Mouse (Mus musculus): ENCODE measurements at regions not wholly inside any gene's neighbourhood (a gene's known extent, or its start where the extent isn't known, plus 50 kb on each side); places are given as distances from the start of the nearest gene placed in this dataset.

DNA sequence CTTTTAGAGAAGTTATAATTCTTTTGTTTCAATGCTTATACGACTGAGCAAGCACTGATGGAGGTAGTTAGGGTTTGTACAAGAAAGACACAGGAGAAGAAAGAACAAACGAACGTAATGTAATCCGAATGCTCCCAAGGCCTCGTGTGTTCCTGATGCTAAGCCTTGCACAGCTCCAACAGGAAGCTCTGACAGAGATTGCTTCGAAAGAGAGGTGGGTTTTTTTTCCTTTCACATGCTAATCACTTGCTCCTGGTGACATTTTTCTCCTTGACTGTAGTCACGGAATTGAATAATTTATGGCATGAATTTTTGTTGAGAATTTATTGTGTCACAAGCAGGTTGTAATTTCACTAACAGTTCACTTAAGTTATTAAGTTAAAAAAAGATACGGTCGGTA lies 150.8 kb upstream of the Psmd7 start:
- Histone ChIP-seq H3K27me3 (ENCODE audit: control insufficient read depth, insufficient read depth, low read length) (no peaks in the 10 kb centered on the region), H3K4me1 (ENCODE audit: control insufficient read depth, insufficient read depth, low read length) (no peaks in the 10 kb centered on the region), H3K9me3 (replicated peaks; ENCODE audit: control insufficient read depth, low read length) (no peaks in the 10 kb centered on the region; the same call in 1 of the 2 replicates), H3K27ac (ENCODE audit: low read depth, low read length) (no peak overlapping the region), H3K9ac (ENCODE audit: low read depth, low read length) (no peak overlapping the region), H3K4me2 (no peak overlapping the region), H3K4me3 (ENCODE audit: low read depth, low read length) (no peak overlapping the region), H3K36me3 (ENCODE audit: control insufficient read depth, insufficient read depth, low read length) (no peaks in the 10 kb centered on the region)
- WGBS (ENCODE audit: insufficient replicate concordance): 73% methylated on average over 9 of the region's 9 CpGs
- ATAC-seq (replicated peaks; ENCODE audit: insufficient number of reproducible peaks, low FRiP score, low TSS enrichment): no peak

DNA sequence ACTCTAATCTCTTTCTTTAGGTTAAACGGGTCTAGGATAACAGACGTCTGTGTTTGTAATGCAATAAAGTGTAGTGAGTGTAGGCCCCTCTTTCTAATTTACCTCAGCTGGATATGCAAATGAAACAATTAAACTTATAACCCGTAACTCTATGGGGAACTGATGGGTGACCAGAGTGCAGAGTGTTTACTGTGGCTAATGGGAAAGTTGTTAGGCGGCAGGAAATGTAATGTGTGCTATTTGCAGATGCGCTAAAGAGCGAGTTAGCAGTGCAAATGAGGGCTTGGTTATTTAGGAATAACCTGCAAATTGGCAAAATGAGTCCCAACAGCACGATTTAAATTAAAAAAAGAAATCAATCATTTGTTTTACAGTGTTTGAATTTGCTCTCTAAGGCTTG lies 168.8 kb upstream of the Psmd7 start:
- Histone ChIP-seq H3K9ac (ENCODE audit: low read depth, low read length) (no peak overlapping the region), H3K9me3 (replicated peaks; ENCODE audit: control insufficient read depth, low read length) (no peaks in the 10 kb centered on the region), H3K27ac (ENCODE audit: low read depth, low read length) (no peak overlapping the region), H3K36me3 (ENCODE audit: control insufficient read depth, insufficient read depth, low read length) (no peaks in the 10 kb centered on the region), H3K4me2 (no peak overlapping the region), H3K4me1 (ENCODE audit: control insufficient read depth, insufficient read depth, low read length) (no peaks in the 10 kb centered on the region), H3K4me3 (ENCODE audit: low read depth, low read length) (no peak overlapping the region), H3K27me3 (ENCODE audit: control insufficient read depth, insufficient read depth, low read length) (no peaks in the 10 kb centered on the region)
- ATAC-seq (replicated peaks; ENCODE audit: insufficient number of reproducible peaks, low FRiP score, low TSS enrichment): no peak
- 76% methylated on average over 7 of the region's 7 CpGs for WGBS (ENCODE audit: insufficient replicate concordance)

DNA sequence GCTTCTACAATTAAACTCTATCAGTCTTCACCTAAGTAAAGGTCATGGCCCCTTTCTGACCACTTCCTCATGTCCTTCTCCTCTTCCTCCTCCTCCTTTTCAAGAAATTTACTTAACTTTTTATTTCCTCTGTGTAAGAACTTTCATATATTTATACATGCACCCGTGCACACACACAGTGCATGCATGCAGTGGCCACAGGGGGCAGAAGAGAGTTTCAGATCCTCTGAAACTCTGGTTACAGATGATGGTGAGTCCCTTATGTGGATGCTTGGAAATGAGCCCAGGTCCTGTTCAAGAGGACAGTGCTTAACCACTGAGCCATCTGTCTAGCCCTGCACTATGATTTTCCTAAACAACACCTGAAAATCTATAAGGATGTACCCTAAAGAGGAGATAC lies 170.4 kb upstream of the Psmd7 start:
- H3K27ac ChIP-seq (ENCODE audit: low read depth, low read length): no peak overlapping the region
- H3K9ac ChIP-seq (ENCODE audit: low read depth, low read length): no peak overlapping the region
- no peaks in the 10 kb centered on the region for H3K9me3 ChIP-seq (replicated peaks; ENCODE audit: control insufficient read depth, low read length)
- no peaks in the 10 kb centered on the region for H3K4me1 ChIP-seq (ENCODE audit: control insufficient read depth, insufficient read depth, low read length)
- no peak overlapping the region for H3K4me3 ChIP-seq (ENCODE audit: low read depth, low read length)
- H3K27me3 ChIP-seq (ENCODE audit: control insufficient read depth, insufficient read depth, low read length): no peaks in the 10 kb centered on the region
- 79% methylated on average over 1 of the region's 1 CpGs for WGBS (ENCODE audit: insufficient replicate concordance)
- ATAC-seq (replicated peaks; ENCODE audit: insufficient number of reproducible peaks, low FRiP score, low TSS enrichment): no peak
- no peak overlapping the region for H3K4me2 ChIP-seq
- no peaks in the 10 kb centered on the region for H3K36me3 ChIP-seq (ENCODE audit: control insufficient read depth, insufficient read depth, low read length)

DNA sequence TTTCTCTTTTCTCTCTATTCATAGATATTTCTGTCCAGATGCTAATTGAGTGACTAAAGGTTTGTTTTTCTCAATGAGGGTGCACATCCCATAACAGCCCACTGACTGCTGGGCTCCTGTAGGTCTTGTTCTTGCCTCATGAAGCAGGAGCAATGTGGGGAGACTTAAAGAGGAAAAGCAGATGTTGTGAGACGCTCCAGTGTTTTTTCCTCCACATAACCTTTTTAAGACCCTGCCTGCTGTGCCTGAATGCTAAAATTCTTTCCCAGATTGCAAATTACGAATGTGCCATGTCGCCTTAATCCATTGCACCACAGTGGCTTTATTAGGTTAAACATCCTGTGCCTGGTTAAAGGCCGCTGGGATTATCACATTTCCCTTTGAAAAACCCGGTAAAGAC lies 165.5 kb upstream of the Zfhx3 start:
- H3K4me2 ChIP-seq: no peak overlapping the region
- WGBS (ENCODE audit: insufficient replicate concordance): 25% methylated on average over 5 of the region's 5 CpGs
- ATAC-seq (replicated peaks; ENCODE audit: insufficient number of reproducible peaks, low FRiP score, low TSS enrichment): no peak

DNA sequence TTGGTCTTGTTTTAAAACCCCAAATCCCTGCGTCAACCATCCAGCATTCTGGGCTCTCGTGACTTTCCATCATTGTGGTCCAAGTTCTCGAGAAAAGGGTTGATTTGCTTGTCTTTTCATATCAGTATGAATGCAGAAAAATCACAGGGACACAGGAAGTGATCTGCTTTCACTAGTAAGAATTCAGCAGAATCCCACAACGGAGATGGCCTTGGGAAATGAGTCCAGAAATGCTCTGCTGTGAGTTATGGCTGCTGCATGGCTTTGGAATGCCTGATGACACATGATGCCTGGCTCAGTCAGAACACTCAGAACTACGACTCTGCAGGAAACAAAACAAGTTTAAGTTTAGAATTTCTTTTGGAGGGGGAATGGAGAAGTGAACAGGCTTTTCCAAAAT lies 156.7 kb upstream of the Zfhx3 start:
- Histone ChIP-seq H3K4me2 (no peak overlapping the region), H3K36me3 (ENCODE audit: control insufficient read depth, insufficient read depth, low read length) (no peaks in the 10 kb centered on the region), H3K9me3 (replicated peaks; ENCODE audit: control insufficient read depth, low read length) (no peaks in the 10 kb centered on the region), H3K27me3 (ENCODE audit: control insufficient read depth, insufficient read depth, low read length) (no peaks in the 10 kb centered on the region), H3K4me3 (ENCODE audit: low read depth, low read length) (no peak overlapping the region), H3K9ac (ENCODE audit: low read depth, low read length) (no peak overlapping the region), H3K4me1 (ENCODE audit: control insufficient read depth, insufficient read depth, low read length) (no peaks in the 10 kb centered on the region), H3K27ac (ENCODE audit: low read depth, low read length) (no peak overlapping the region)
- WGBS (ENCODE audit: insufficient replicate concordance): 67% methylated on average over 5 of the region's 5 CpGs
- no peak for ATAC-seq (replicated peaks; ENCODE audit: insufficient number of reproducible peaks, low FRiP score, low TSS enrichment)

More for the DNA sequence above, 165.5 kb upstream of the Zfhx3 start:
- Histone ChIP-seq H3K27me3 (ENCODE audit: control insufficient read depth, insufficient read depth, low read length) (no peaks in the 10 kb centered on the region), H3K9me3 (replicated peaks; ENCODE audit: control insufficient read depth, low read length) (no peaks in the 10 kb centered on the region), H3K9ac (ENCODE audit: low read depth, low read length) (no peak overlapping the region), H3K4me3 (ENCODE audit: low read depth, low read length) (no peak overlapping the region), H3K27ac (ENCODE audit: low read depth, low read length) (no peak overlapping the region), H3K4me1 (ENCODE audit: control insufficient read depth, insufficient read depth, low read length) (no peaks in the 10 kb centered on the region), H3K36me3 (ENCODE audit: control insufficient read depth, insufficient read depth, low read length) (no peaks in the 10 kb centered on the region)

DNA sequence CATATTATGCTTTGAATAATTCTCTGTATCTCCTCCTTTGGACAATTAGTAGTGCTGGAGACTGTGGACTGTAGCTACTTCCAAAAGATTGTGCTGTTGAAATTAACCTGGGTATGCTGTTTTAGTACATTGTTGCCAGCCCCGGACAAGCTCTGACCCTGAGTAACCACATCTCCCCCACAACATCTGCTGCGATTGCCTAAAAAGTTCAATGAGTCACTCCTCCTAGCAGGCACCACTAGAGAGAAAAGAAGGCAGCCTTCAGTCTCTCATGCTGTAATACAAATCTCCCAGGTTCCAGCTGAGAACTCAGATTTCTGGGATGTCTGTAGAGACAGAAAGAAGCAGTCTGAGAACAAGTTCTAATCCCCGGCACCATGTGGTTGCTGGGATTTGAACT lies 150.2 kb upstream of the Zfhx3 start:
- Histone ChIP-seq H3K4me3 (ENCODE audit: low read depth, low read length) (no peak overlapping the region), H3K9me3 (replicated peaks; ENCODE audit: control insufficient read depth, low read length) (no peaks in the 10 kb centered on the region), H3K27me3 (ENCODE audit: control insufficient read depth, insufficient read depth, low read length) (no peaks in the 10 kb centered on the region), H3K4me1 (ENCODE audit: control insufficient read depth, insufficient read depth, low read length) (no peaks in the 10 kb centered on the region), H3K4me2 (no peak overlapping the region), H3K27ac (ENCODE audit: low read depth, low read length) (no peak overlapping the region), H3K36me3 (ENCODE audit: control insufficient read depth, insufficient read depth, low read length) (no peaks in the 10 kb centered on the region), H3K9ac (ENCODE audit: low read depth, low read length) (no peak overlapping the region)
- 84% methylated on average over 3 of the region's 3 CpGs for WGBS (ENCODE audit: insufficient replicate concordance)
- ATAC-seq (replicated peaks; ENCODE audit: insufficient number of reproducible peaks, low FRiP score, low TSS enrichment): no peak

DNA sequence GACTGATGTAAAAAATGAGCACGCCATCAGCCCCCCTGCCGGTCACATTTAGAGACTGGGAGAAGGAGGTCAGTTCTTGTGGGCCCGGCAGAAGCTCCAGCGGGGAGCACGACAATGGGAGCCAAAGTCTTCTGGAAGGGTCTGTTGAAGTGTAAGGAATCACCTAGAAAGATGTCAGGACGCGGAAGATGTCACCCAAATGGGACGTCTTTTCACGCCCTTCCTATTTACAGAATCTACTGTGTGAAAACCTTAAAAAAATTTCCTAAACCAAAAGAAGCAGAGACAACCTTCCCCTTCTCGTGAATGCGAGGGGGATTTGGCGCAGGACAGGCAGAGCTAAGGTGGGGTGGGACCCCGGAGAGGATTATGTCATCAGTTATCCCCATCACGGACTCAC lies 127.5 kb upstream of the Zfhx3 start:
- no peak overlapping the region for H3K4me3 ChIP-seq (ENCODE audit: low read depth, low read length)
- H3K27ac ChIP-seq (ENCODE audit: low read depth, low read length): no peak overlapping the region
- H3K9ac ChIP-seq (ENCODE audit: low read depth, low read length): no peak overlapping the region
- H3K9me3 ChIP-seq (replicated peaks; ENCODE audit: control insufficient read depth, low read length): no peaks in the 10 kb centered on the region
- 76% methylated on average over 14 of the region's 14 CpGs for WGBS (ENCODE audit: insufficient replicate concordance)
- H3K4me2 ChIP-seq: no peak overlapping the region
- no peaks in the 10 kb centered on the region for H3K36me3 ChIP-seq (ENCODE audit: control insufficient read depth, insufficient read depth, low read length)
- no peaks in the 10 kb centered on the region; the same call in 1 of the 2 replicates for H3K4me1 ChIP-seq (ENCODE audit: control insufficient read depth, insufficient read depth, low read length)
- ATAC-seq (replicated peaks; ENCODE audit: insufficient number of reproducible peaks, low FRiP score, low TSS enrichment): no peak
- H3K27me3 ChIP-seq (ENCODE audit: control insufficient read depth, insufficient read depth, low read length): 0 out of 2 replicates have a peak, but pooled peaks cover 2% of the 10 kb centered on the region

DNA sequence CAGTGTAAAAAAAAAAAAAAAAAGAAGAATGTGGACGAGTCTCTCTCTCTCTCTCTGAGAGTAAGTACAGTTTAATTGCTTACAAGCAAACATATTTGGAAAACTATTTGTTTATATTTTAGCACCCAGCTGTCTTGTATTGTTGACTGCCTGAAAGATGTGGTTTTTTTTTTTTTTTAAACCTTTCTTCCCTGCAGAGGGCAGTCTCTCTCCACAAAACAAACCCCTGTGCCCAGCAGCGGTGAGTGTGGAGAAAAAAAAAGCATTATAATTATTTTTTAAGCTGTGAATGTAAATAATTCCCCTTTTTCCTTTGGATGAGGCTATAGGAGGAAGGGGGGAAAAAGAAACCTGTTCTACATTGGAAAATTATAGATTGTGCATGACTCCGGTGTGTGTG lies 126.7 kb upstream of the Zfhx3 start:
- no peak overlapping the region for H3K4me3 ChIP-seq (ENCODE audit: low read depth, low read length)
- 0 out of 2 replicates have a peak, but pooled peaks cover 2% of the 10 kb centered on the region for H3K27me3 ChIP-seq (ENCODE audit: control insufficient read depth, insufficient read depth, low read length)
- no peak for ATAC-seq (replicated peaks; ENCODE audit: insufficient number of reproducible peaks, low FRiP score, low TSS enrichment)
- no peak overlapping the region for H3K27ac ChIP-seq (ENCODE audit: low read depth, low read length)
- WGBS (ENCODE audit: insufficient replicate concordance): 28% methylated on average over 3 of the region's 3 CpGs
- no peaks in the 10 kb centered on the region for H3K9me3 ChIP-seq (replicated peaks; ENCODE audit: control insufficient read depth, low read length)
- H3K4me1 ChIP-seq (ENCODE audit: control insufficient read depth, insufficient read depth, low read length): peaks cover 6% of the 10 kb centered on the region; the same call in 1 of the 2 replicates
- H3K36me3 ChIP-seq (ENCODE audit: control insufficient read depth, insufficient read depth, low read length): no peaks in the 10 kb centered on the region
- no peak overlapping the region for H3K4me2 ChIP-seq
- no peak overlapping the region for H3K9ac ChIP-seq (ENCODE audit: low read depth, low read length)

DNA sequence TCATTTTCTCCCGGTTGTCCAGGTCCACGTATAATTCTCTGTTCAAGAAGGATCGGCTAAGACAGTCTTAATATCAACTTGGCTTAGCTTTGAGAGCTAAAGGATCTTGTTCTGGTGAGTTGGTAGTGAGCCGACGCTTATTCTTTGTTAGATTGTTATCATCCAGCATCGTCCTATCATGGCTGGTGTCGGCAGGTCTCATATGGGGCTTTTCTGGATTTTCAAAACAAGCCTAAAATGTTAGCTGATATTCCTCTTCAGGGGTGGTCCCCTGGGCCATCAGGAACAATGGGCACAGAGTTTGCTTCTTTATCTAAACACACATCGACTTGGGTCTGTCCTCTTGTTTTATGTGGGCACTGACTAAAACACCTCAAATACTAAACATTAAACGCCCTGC lies 124.6 kb upstream of the Zfhx3 start:
- H3K9ac ChIP-seq (ENCODE audit: low read depth, low read length): no peak overlapping the region
- ATAC-seq (replicated peaks; ENCODE audit: insufficient number of reproducible peaks, low FRiP score, low TSS enrichment): no peak
- H3K4me1 ChIP-seq (ENCODE audit: control insufficient read depth, insufficient read depth, low read length): peaks cover 6% of the 10 kb centered on the region; the same call in 1 of the 2 replicates
- no peaks in the 10 kb centered on the region for H3K9me3 ChIP-seq (replicated peaks; ENCODE audit: control insufficient read depth, low read length)
- H3K27me3 ChIP-seq (ENCODE audit: control insufficient read depth, insufficient read depth, low read length): 0 out of 2 replicates have a peak, but pooled peaks cover 2% of the 10 kb centered on the region
- H3K4me3 ChIP-seq (ENCODE audit: low read depth, low read length): no peak overlapping the region
- no peak overlapping the region for H3K27ac ChIP-seq (ENCODE audit: low read depth, low read length)
- no peaks in the 10 kb centered on the region for H3K36me3 ChIP-seq (ENCODE audit: control insufficient read depth, insufficient read depth, low read length)
- WGBS (ENCODE audit: insufficient replicate concordance): 71% methylated on average over 9 of the region's 9 CpGs
- H3K4me2 ChIP-seq: no peak overlapping the region

All from heart, embryonic 11.5 days (tissue).